In the genomic region with DNA sequence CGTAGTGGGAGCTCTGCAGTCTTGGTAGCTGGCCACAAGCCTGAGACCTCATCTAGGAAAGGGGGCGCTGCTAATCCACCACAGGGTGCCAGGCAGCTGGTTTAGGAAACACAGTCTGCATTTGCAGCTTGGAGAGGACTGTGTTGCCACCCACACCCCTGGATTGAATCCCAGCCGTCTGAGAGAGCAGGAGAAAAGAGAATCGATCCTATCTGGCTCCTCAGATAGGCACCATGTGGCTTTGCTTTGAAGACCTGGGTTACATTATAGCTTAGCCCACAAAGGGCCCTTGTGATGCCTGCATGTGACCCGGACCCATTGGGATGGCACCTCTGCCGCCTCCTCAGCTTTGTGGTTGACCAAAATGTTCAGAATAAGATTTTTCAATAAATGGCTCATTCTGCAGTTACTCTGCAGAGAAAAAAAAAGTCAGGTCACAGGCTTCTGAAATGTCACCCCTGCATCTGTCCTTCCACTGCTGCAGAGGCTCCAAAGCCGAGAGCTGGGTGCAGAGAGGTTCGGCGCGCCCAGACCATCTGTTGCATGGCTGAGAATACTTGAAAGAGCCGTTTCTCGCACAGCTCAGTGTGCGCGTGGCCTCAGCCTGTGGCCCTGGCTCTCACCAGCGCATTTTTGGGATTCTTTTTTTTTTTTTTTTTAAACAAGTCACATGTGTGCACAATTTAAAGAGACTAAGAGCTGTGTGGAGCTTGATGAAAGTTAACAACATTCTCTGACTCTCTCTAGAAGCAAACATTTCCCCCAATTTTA, we compare ENCODE assay signal across 7 mouse cellular contexts.
DNase-seq lines count a peak whose midpoint lies in the region; TF ChIP-seq lines count a peak whose summit lies in the region.

No protein-coding gene starts in this region.

- WGBS in thymus, adult 2 months: 11% methylated on average over 15 of the region's 15 CpGs

- H3K4me3 ChIP-seq in C2C12 (ENCODE audit: insufficient read depth, poor library complexity, severe bottlenecking): no peak overlapping the region
- H3K4me3 ChIP-seq in thymus, adult 2 months (ENCODE audit: control insufficient read depth, insufficient read depth, low read length): no peak overlapping the region

- H3ac ChIP-seq in C2C12 (ENCODE audit: control insufficient read depth, insufficient read length, low read depth): no peak overlapping the region

- H3K36me3 ChIP-seq in C2C12 (ENCODE audit: control insufficient read depth, insufficient read depth): peaks cover 8% of the 10 kb centered on the region
- H3K36me3 ChIP-seq in thymus, adult 2 months (ENCODE audit: control insufficient read depth, insufficient read depth, low read length): no peaks in the 10 kb centered on the region

- H3K79me3 ChIP-seq in C2C12 (ENCODE audit: low read depth): no peaks in the 10 kb centered on the region

- H3K79me2 ChIP-seq in C2C12 (ENCODE audit: control insufficient read depth, insufficient read depth): no peaks in the 10 kb centered on the region

- TF ChIP-seq CTCF in C2C12 (IDR thresholded peaks at IDR 0.05; ENCODE audit: control insufficient read depth, insufficient read depth, insufficient read length): no peak
- TF ChIP-seq CTCF in thymus, adult 2 months (IDR thresholded peaks at IDR 0.05; ENCODE audit: borderline replicate concordance, control insufficient read depth, extremely low read depth, insufficient read depth, low read length, poor library complexity): no peak; the same call in 1 of the 2 replicates

- H3K27ac ChIP-seq in thymus, adult 2 months (ENCODE audit: control insufficient read depth, insufficient read depth, low read length): peak overlapping the region; percentile 63

- peaks cover 60% of the 10 kb centered on the region for H3K4me1 ChIP-seq in thymus, adult 2 months (replicated peaks; ENCODE audit: control insufficient read depth, insufficient read depth, low read length)

- TF ChIP-seq POLR2A in thymus, adult 2 months (IDR thresholded peaks at IDR 0.05; ENCODE audit: control insufficient read depth, extremely low read depth, insufficient read depth, low read length, poor library complexity): no peak

- no peaks in the 10 kb centered on the region for H3K27me3 ChIP-seq in C2C12 (ENCODE audit: control insufficient read depth, insufficient read depth, insufficient read length)
- no peaks in the 10 kb centered on the region for H3K27me3 ChIP-seq in thymus, adult 2 months (ENCODE audit: control insufficient read depth, insufficient read depth, low read length)

- peak; percentile 78 for DNase-seq in NIH3T3 (ENCODE audit: low read depth)
- peak; percentile 89 to 93 for DNase-seq in frontal cortex, adult 2 months (ENCODE audit: extremely low spot score in 1 of 2, low spot score in 1 of 2)
- DNase-seq in layer of hippocampus, postnatal 10 days (ENCODE audit: low spot score in 2 of 2): peak; percentile 80 to 86
- DNase-seq in lung, postnatal 4 days: peak; percentile 43 to 81
- peak; percentile 67 for DNase-seq in thymus, adult 2 months
- DNase-seq in T-cell, adult 2 months (ENCODE audit: low spot score): no peak

TF ChIP-seq in C2C12, 6 proteins besides CTCF, POLR2A, EP300 and RAD21:
- TF ChIP-seq MYOD1 (IDR thresholded peaks at IDR 0.05; ENCODE audit: control insufficient read depth, insufficient read length, low read depth) (no peak), USF1 (IDR thresholded peaks at IDR 0.05; ENCODE audit: low read depth) (peak; percentile 78)
